8 mouse cellular contexts compared by ENCODE assay signal in the genomic region with DNA sequence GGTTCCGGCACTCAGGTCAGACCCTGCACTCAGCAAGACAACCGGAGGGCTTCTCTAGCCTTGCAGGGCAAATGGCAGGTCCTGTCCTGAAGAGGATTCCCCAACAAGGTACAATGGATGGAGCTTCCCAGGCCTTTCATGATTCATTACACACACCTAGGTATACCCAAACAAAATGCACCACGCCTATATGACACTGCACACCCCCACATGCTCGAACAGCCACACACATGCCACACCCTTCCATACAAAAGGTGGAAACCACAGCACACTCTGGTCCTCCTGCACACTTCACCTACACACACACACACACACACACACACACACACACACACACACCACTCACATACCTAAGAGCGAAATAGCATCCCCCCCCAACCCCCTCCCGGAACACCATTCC. TPM values are rescaled to one million over a fixed set of nuclear protein-coding genes. Genes with fewer than 3 reads are reported as not detected.
DNase-seq lines count a peak whose midpoint lies in the region; ATAC-seq and TF ChIP-seq lines count a peak whose summit lies in the region.

No protein-coding gene starts in this region.

- peaks cover 92% of the 10 kb centered on the region for H3K4me1 ChIP-seq in heart, embryonic 13.5 days
- H3K4me1 ChIP-seq in ES-Bruce4 (ENCODE audit: control insufficient read depth, insufficient read depth, low read length): peaks cover 9% of the 10 kb centered on the region
- peaks cover 47% of the 10 kb centered on the region for H3K4me1 ChIP-seq in forebrain, embryonic 15.5 days
- peaks cover 65% of the 10 kb centered on the region for H3K4me1 ChIP-seq in midbrain, embryonic 10.5 days

- DNase-seq in heart, adult 8-10 months (ENCODE audit: low spot score): no peak
- DNase-seq in midbrain, embryonic 10.5 days (ENCODE audit: low spot score): no peak
- no peak for DNase-seq in adrenal gland, postnatal 25 days
- no peak for DNase-seq in ovary, postnatal 36 days (ENCODE audit: low spot score)

- H3K4me3 ChIP-seq in heart, embryonic 13.5 days: peak overlapping the region; percentile 75
- peak overlapping the region; percentile 72 for H3K4me3 ChIP-seq in ES-Bruce4 (ENCODE audit: low read depth, low read length)
- peak overlapping the region; percentile 45; the same call in 1 of the 2 replicates for H3K4me3 ChIP-seq in forebrain, embryonic 15.5 days
- peak overlapping the region; percentile 57 for H3K4me3 ChIP-seq in midbrain, embryonic 10.5 days

- H3K27ac ChIP-seq in heart, embryonic 13.5 days (replicated peaks): peak overlapping the region; percentile 95
- 0 out of 2 replicates have a peak overlapping the region, but pooled peaks have one; percentile 39 for H3K27ac ChIP-seq in ES-Bruce4 (ENCODE audit: insufficient read depth, low read length)
- no peak overlapping the region for H3K27ac ChIP-seq in forebrain, embryonic 15.5 days (replicated peaks)
- H3K27ac ChIP-seq in midbrain, embryonic 10.5 days (replicated peaks): peak overlapping the region; percentile 28; the same call in 1 of the 2 replicates

- WGBS in heart, embryonic 13.5 days: 52% methylated on average over 6 of the region's 6 CpGs
- 67% methylated on average over 6 of the region's 6 CpGs for WGBS in forebrain, embryonic 15.5 days
- WGBS in midbrain, embryonic 10.5 days: 53% methylated on average over 6 of the region's 6 CpGs

- no peak for TF ChIP-seq CTCF in ES-Bruce4 (IDR thresholded peaks at IDR 0.05; ENCODE audit: low read depth, low read length)

- H3K27me3 ChIP-seq in heart, embryonic 13.5 days (replicated peaks): no peaks in the 10 kb centered on the region
- peaks cover 7% of the 10 kb centered on the region; the same call in 1 of the 2 replicates for H3K27me3 ChIP-seq in ES-Bruce4 (ENCODE audit: control insufficient read depth, insufficient read depth, low read length, poor library complexity, severe bottlenecking)
- peaks cover 33% of the 10 kb centered on the region for H3K27me3 ChIP-seq in forebrain, embryonic 15.5 days
- H3K27me3 ChIP-seq in midbrain, embryonic 10.5 days (ENCODE audit: low read depth, poor library complexity, severe bottlenecking): peaks cover 92% of the 10 kb centered on the region

- no peaks in the 10 kb centered on the region for H3K9me3 ChIP-seq in heart, embryonic 13.5 days
- H3K9me3 ChIP-seq in ES-Bruce4 (replicated peaks; ENCODE audit: control insufficient read depth, insufficient read depth, low read length, poor library complexity, severe bottlenecking): no peaks in the 10 kb centered on the region
- no peaks in the 10 kb centered on the region for H3K9me3 ChIP-seq in forebrain, embryonic 15.5 days
- H3K9me3 ChIP-seq in midbrain, embryonic 10.5 days (replicated peaks): no peaks in the 10 kb centered on the region

- no peaks in the 10 kb centered on the region; the same call in 1 of the 2 replicates for H3K36me3 ChIP-seq in heart, embryonic 13.5 days
- H3K36me3 ChIP-seq in ES-Bruce4 (ENCODE audit: control insufficient read depth, insufficient read depth, low read length, poor library complexity, severe bottlenecking): no peaks in the 10 kb centered on the region
- no peaks in the 10 kb centered on the region for H3K36me3 ChIP-seq in forebrain, embryonic 15.5 days
- no peaks in the 10 kb centered on the region for H3K36me3 ChIP-seq in midbrain, embryonic 10.5 days

- H3K4me2 ChIP-seq in heart, embryonic 13.5 days: peak overlapping the region; percentile 75
- peak overlapping the region; percentile 90 for H3K4me2 ChIP-seq in forebrain, embryonic 15.5 days (replicated peaks)

- no peak for TF ChIP-seq POLR2A in ES-Bruce4 (IDR thresholded peaks at IDR 0.05; ENCODE audit: insufficient read depth, low read length)

- no peak for ATAC-seq in heart, embryonic 13.5 days (ENCODE audit: extremely low read depth, insufficient number of reproducible peaks, low FRiP score, low TSS enrichment)
- ATAC-seq in forebrain, embryonic 15.5 days (replicated peaks): no peak
- ATAC-seq in CD4-positive, CD25-positive, alpha-beta regulatory T cell, adult 4 months: no peak

- no peak for TF ChIP-seq EP300 in ES-Bruce4 (IDR thresholded peaks at IDR 0.05; ENCODE audit: insufficient read depth, low read depth, low read length)

- peak overlapping the region; percentile 94 for H3K9ac ChIP-seq in heart, embryonic 13.5 days
- H3K9ac ChIP-seq in ES-Bruce4 (ENCODE audit: low read depth, poor library complexity, severe bottlenecking): peak overlapping the region; percentile 16; the same call in 1 of the 2 replicates
- peak overlapping the region; percentile 56; the same call in 1 of the 2 replicates for H3K9ac ChIP-seq in forebrain, embryonic 15.5 days (replicated peaks)

RNA-seq across cellular contexts. Expression of gene Unc5b, which starts 5.4 kb away (rescaled TPM):
- polyA plus RNA-seq in heart, embryonic 13.5 days (2015; fragmentation: Nextera tagmentation; extraction: Ambion mirVana): 12.1 and 13.9 TPM in 2 replicates
- 10 to 100 TPM in 3 of 4 experiments, 1 to 10 TPM in 1; 9.6 to 14.5 (median 12.0) TPM for total RNA-seq in heart, adult 8-10 months (2022)
- polyA plus RNA-seq in ES-Bruce4 (2011; ENCODE audit: insufficient read depth, insufficient read length, low read depth, missing spikeins): 36.7 and 43.2 TPM in 2 replicates
- polyA plus RNA-seq in forebrain, embryonic 15.5 days (2015; fragmentation: Nextera tagmentation; extraction: Ambion mirVana): 2.8 and 3.0 TPM in 2 replicates
- 2.7 and 3.2 TPM in 2 replicates for polyA plus RNA-seq in midbrain, embryonic 10.5 days (2016; fragmentation: Nextera tagmentation; extraction: Ambion mirVana)
- 5.5 and 8.0 TPM in 2 replicates for total RNA-seq in adrenal gland, postnatal 25 days (2021)
- polyA plus RNA-seq in CD4-positive, CD25-positive, alpha-beta regulatory T cell, adult 4 months (2017; shearing (Covaris generic)): not detected

Comparison
In these comparisons a context has a peak if more than half of its experiments do, and no peak if none do; other contexts are left out.
1. H3K9ac ChIP-seq: peak in every context shown above with its lines; median percentile 94 in heart, embryonic 13.5 days; 56 in forebrain, embryonic 15.5 days; 16 in ES-Bruce4.